Mouse (Mus musculus) embryo, embryonic 9.5 days (tissue): ENCODE data around the gene Zfp180.
"Not testable (repeated sequence)": the region's sequence is repeated elsewhere in the genome, so short reads cannot be mapped to it uniquely, and the experiment has no call there.

Experiments used
- DNase-seq: peaks from one replicate; pipeline ENCODE4 v3.0.0-alpha.2; 2017; ENCODE audit errors: extremely low spot score

Gene Zfp180

GRCm38 (mm10) chr7:24081634-24082431 lies at the start of gene Zfp180:
Gene Zfp180 (plus strand): TSS chr7:24081924.
- DNase-seq, result peak; percentile 91

- no peak for DNase-seq
Observed at GRCm38 (mm10) chr7:24052660-24053304, 28.9 kb upstream of the Zfp180 start, which contains the start of gene Vmn1r183. Gene Vmn1r183 (plus strand): TSS chr7:24053254.

DNA sequence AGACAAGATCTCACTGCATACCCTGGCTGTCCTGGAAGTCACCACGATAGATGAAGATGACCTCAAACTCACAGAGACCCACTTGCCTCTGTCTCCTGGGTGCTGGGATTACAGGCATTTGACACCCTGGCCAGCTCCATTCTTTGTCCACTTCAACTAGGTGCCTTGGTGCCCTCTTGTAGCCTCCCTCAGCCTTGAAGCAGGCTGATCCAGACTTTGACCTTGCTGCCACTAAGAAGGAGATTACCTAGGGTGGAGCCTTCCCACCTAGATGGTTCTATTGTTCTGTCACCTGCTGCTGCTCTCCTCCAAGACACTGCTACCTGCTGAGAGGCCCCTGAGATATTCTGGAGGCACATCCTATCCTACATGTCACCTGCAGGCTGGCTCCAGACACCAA lies 7.3 kb upstream of the Zfp180 start:
- DNase-seq, result not testable (repeated sequence)

GRCm38 (mm10) chr7:24082457-24083235 lies 922 bp downstream of the Zfp180 start:
- DNase-seq, result no peak

DNA sequence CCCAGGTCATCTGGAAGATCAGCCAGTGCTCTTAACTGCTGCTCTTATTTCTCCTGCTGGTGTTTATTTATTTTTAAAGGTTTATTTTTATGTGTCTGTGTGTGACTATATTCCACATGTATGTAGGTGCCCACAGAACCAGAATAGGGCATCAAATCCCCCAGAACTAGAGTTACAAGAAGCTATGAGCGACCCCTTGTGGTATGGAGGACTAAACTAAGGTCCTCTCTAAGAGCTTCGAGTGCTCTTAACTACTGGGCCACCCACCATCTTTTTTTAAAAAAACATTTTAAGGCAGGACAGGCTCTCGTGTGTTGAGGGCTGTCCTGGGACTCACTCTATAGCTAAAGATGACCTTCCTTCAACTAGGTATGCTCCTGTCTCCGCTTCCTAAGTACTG lies 5.1 kb downstream of the Zfp180 start:
- no peak for DNase-seq

- DNase-seq, result no peak
Observed at GRCm38 (mm10) chr7:24087485-24088125, 5.9 kb downstream of the Zfp180 start.

DNA sequence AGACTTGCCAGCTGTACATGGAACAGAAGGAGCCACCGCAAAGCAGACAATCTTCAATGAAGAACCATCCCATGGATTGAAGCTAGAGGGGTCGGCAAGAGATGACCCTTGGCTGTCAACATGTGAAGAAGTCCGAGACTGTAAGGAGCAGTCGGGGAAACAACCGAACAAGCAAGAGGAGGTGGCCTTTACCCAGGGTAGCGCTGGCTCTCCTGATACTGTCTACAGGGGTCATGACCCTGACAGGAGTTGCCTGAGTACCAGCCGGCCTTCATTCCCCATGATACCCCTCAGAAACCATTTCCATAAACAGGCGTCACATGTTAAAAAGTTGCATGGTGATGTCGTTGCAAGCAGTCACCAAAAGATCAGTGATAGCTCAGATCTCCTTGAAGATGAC lies 22.7 kb downstream of the Zfp180 start:
- no peak for DNase-seq

DNA sequence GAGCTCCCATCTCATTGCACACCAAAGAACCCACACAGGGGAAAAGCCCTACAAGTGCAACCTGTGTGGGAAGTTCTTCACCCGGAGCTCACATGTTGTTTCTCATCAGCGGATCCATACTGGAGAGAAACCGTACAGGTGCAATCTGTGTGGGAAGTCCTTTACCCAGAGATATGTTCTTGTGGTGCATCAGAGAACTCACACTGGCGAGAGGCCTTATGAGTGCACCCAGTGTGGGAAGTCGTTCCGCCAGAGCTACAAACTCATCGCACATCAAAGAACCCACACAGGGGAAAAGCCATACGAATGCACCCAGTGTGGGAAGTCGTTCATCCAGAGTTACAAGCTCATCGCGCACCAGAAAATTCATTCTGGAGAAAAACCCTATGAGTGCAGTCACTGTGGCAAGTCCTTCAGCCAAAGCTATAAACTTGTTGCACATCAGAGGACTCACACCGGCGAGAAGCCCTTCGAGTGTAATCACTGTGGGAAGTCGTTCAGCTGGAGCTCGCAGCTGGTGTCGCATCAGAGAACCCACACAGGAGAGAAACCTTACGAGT lies 23.5 kb downstream of the Zfp180 start:
- DNase-seq, result no peak

DNA sequence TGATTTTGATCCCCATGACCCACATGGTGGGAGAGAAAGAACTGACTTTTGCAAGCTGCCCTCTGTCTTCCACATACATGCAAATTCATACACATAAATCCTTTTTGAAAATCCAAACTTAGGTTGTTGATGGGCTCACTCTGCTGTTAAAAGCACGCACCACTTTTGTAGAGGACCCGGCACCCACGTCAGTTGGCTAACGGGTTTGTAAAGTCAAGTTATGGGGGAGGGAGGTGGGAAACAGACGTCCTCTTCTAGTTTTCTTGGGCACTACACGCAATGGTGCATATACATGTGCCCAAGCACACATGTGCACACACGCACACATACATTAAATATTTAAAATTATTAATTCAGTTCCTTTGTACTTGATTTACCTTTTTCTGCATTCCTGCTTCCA lies 29.1 kb downstream of the Zfp180 start:
- no peak for DNase-seq

DNA sequence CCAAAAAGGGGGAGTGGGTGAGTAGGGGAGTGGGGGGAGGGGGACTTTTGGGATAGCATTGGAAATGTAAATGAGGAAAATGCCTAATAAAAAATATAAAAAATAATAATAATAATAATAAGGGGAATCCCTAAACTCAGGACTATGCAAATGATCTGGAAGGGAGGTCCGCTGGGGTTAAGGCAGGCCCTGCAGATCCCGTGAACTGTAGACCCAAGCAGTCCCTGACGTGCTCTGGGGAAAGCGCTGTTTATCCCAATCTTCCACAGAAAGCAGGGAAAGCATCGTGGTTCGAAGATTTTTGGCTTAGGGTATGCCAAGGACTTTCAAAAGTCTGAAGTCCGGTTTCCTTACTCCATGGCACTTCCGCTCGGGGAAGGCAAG lies 30.0 kb downstream of the Zfp180 start:
- no peak for DNase-seq

DNA sequence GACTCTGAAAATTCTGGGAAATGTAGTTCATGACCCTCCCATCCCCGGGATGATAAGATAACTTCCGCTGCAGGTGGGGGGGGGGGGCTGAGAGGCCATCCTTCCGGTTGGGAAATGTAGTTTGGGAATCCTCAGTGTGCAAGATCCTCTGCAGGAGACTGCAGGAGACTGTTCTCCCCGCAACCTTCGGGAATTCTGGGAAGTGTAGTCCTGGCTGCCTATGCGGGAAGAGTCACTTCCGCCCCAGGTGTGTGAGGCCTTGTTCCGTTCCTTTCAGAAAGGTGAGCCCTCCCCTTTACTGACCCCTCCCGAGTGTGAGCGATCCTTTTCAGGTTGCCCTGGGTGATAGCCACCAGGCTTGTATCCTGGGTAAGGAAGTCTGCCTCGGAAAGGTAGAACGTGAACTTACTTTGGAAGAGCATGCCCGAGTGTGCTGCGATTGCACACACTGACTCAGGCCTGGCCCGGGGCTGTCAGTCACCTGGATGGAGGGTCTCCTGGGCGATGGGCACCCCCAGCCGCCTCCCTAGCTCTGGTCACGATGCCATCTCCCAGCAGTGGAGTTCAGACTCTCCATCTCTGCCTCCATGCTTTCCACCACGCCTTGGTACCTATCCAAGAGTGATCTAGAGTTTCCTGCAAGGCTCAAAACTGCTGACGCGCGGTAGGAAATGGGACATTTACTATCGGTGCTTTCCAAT lies 30.6 kb downstream of the Zfp180 start, which contains the start of gene Zfp112:
Gene Zfp112, plus strand, starts transcription at position 159 of the 701 bp plus-strand sequence.
- DNase-seq, result peak; percentile 88

DNA sequence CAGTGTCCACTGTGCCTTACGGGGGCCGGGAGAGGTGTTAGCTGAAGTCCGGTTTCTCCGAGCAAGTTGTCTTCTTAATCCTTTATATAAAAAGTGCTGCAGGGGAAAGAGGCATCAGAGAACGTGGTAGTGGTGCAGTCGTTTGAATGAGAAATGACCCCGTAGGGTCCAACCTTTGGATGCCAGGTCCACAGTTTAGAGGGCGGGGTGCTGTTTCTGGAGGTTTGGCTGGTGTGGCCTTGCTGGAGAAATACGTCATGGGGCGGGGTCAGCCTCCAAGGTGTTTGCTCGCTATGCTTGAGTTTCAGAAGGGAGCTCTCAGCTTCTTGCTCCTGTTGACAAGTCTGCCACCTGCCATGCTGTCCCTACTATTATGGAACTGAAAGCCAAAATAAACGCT lies 31.3 kb downstream of the Zfp180 start:
- peak; percentile 39 for DNase-seq

DNA sequence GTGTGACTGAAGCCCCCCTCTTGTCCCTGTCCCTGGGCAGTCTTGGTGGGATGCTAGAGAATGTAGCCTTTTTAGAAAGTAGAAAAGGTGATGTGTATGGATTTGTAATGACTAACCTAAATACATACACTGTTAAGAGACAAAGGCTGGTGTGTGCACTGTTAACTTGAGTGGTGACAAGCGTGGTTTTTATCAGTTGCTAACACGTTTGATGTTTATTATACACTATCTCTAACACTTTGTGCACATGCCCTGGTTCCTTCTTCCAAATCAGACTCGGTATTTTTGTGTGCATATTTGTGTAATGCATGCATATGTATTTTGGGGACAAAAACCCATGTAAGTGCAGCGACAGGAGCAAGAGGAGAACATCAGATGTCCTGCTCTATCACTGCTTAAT lies 34.9 kb downstream of the Zfp180 start:
- no peak for DNase-seq

- DNase-seq, result no peak
Observed at GRCm38 (mm10) chr7:24133425-24133995, 51.8 kb downstream of the Zfp180 start.

DNA sequence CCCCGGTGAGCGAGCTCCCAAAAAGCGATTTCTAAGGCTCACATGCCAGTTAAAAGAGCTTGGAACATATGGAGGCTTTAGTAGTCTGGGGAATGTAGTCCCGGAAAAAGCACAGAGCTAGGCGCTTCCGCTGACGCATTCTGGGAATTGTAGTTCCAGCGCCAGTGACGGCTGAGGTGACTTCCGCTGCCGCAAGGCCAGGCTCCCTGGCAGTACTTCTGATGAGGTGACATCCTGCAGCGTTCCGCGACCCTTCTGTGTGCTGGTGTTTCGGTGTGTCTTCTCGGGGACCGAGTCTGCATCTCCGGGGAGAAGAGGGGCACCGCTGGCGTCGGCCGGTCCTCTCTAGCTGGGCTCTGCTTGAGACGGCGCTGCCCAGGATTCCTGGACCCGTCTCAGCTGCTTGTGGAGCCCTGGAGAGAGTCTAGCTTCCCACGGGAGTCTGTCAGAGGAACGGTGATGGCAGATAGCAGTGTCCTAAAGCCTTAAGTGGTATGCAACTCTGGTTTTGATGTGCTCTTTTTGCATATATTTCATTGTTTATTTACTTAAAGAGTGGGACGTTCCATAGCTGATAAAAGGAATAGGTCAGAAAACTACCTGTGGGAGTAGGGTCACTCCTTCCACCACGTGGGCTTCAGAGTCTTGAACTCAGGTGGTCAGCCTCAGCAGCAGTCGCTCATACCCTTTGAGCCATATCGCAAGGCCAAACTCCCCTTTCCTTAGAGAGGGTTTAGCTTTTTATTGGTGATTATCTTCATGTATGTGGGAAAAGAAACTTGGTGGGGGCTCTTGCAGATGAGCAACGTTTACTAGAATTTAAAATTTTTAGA lies 52.5 kb downstream of the Zfp180 start, which contains the start of gene Zfp235:
Gene Zfp235, plus strand, starts transcription at position 174 of the 833 bp plus-strand sequence.
- peak; percentile 85 for DNase-seq

DNA sequence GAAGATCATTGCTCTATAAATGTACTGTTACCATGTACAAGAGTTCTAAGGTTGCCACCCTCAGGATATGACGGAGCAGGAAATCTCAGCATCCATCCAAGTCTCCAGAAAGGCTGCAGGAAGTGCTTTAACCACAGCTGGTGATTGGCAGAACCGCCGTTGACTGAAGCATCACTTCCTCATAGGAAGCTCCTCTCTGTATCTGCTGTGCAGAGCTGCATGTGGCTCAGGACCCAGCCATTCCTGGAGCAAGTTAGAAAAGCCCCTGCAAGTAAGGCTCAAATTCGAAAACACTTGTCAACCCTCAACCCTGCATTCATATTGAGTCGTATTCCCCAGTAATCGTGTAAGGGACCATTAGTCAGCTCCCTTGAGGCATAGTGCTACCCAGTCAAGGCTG lies 60.8 kb downstream of the Zfp180 start:
- no peak for DNase-seq

DNA sequence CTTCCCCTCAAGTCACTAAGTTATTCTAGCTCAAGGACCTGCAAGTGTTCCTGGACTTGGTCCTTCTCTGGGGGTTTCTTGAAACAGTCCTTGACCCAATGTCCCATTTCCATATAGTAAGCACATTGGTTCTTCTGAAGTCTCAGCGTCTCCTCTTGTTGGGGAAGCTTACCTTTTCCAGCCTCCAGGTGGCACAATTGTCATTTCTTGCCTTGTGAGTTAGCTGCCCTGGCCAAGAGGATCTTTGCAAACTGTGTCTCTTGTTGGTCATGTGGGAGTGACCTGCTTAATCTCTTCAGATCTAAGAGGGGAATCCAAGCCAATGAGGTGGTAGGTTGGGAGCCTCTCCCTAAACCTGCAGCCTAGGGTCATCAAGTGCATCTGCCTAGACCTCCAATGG lies 71.5 kb downstream of the Zfp180 start:
- DNase-seq, result no peak
